Mouse (Mus musculus): ENCODE measurements around the gene Apoh. TPM values are rescaled to one million over a fixed set of nuclear protein-coding genes. Genes with fewer than 3 reads are reported as not detected.
A peak's percentile ranks its signal among the peaks of the same experiment; 100 is the strongest.

Apoh gene
- polyA plus RNA-seq, 1 experiment from 2014 or later = not detected

DNA sequence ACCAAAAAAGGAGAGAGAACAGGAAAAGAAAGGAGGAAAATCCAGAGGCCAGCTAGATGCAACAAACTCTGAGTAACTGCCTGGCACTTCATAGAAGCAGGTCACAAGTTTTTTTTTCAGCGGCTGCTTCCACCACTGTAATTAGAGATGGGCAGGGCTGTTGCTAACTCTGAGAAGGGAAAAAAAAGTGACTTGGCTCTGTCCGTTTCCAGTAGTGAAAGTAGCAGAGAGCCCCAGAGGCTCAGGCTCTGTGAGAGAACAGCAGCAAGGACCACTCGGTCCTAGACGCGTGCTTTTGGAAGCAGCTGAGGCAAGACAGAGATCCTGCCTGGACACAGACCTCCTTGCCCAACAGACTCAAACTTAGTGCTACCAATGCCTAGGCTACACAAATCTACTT is 6.7 kb upstream of the Apoh start:
- Histone ChIP-seq H3K27me3 (ENCODE audit: control insufficient read depth, insufficient read depth, low read length) (no peaks in the 10 kb centered on the region), H3K4me2 (ENCODE audit: low read depth, severe bottlenecking) (no peak overlapping the region), H3K4me1 (ENCODE audit: control insufficient read depth, insufficient read depth, low read length) (peaks cover 2% of the 10 kb centered on the region; the same call in 1 of the 2 replicates), H3K9ac (ENCODE audit: low read length) (no peak overlapping the region), H3K27ac (replicated peaks; ENCODE audit: low read depth, low read length) (no peak overlapping the region), H3K36me3 (ENCODE audit: control insufficient read depth, insufficient read depth, low read length) (no peaks in the 10 kb centered on the region), H3K9me3 (ENCODE audit: control insufficient read depth, low read length) (no peaks in the 10 kb centered on the region), H3K4me3 (ENCODE audit: low read depth, low read length) (no peak overlapping the region)
- WGBS = 12% methylated on average over 5 of the region's 5 CpGs
- ATAC-seq (ENCODE audit: insufficient number of reproducible peaks, low FRiP score, low TSS enrichment, low read depth) (no peak), DNase-seq (ENCODE audit: low spot score) (no peak)

DNA sequence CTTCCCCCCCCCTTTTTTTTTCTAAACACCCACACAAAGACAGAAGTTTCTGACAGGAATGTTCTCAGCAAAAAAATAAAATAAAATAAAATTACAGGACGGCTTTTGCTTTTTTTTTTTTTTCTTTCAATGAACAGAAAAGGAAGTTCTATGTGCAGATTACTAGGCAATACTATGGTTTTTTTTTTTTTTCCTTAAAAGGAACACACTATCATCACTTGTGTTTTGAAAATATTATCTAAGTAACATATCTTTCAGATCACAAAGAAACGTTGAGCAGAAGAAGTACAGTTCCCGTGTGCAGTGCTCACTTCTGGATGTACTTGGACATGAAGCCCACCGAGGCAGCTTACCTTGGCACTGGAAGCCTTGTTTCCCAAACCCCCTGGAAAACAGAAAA is 2.9 kb upstream of the Apoh start:
- no peaks in the 10 kb centered on the region for H3K27me3 ChIP-seq (ENCODE audit: control insufficient read depth, insufficient read depth, low read length)
- H3K4me3 ChIP-seq (ENCODE audit: low read depth, low read length) = no peak overlapping the region
- DNase-seq (ENCODE audit: low spot score) (no peak), ATAC-seq (ENCODE audit: insufficient number of reproducible peaks, low FRiP score, low TSS enrichment, low read depth) (no peak)
- no peaks in the 10 kb centered on the region for H3K36me3 ChIP-seq (ENCODE audit: control insufficient read depth, insufficient read depth, low read length)
- H3K27ac ChIP-seq (replicated peaks; ENCODE audit: low read depth, low read length) = no peak overlapping the region
- no peaks in the 10 kb centered on the region for H3K9me3 ChIP-seq (ENCODE audit: control insufficient read depth, low read length)
- H3K9ac ChIP-seq (ENCODE audit: low read length) = no peak overlapping the region
- 92% methylated on average over 4 of the region's 4 CpGs for WGBS
- no peak overlapping the region for H3K4me2 ChIP-seq (ENCODE audit: low read depth, severe bottlenecking)
- H3K4me1 ChIP-seq (ENCODE audit: control insufficient read depth, insufficient read depth, low read length) = peaks cover 2% of the 10 kb centered on the region

- Histone ChIP-seq H3K4me1 (ENCODE audit: control insufficient read depth, insufficient read depth, low read length) (no peaks in the 10 kb centered on the region; the same call in 1 of the 2 replicates), H3K4me3 (ENCODE audit: low read depth, low read length) (no peak overlapping the region), H3K9me3 (ENCODE audit: control insufficient read depth, low read length) (no peaks in the 10 kb centered on the region), H3K4me2 (ENCODE audit: low read depth, severe bottlenecking) (no peak overlapping the region), H3K9ac (ENCODE audit: low read length) (no peak overlapping the region), H3K36me3 (ENCODE audit: control insufficient read depth, insufficient read depth, low read length) (no peaks in the 10 kb centered on the region), H3K27me3 (ENCODE audit: control insufficient read depth, insufficient read depth, low read length) (no peaks in the 10 kb centered on the region), H3K27ac (replicated peaks; ENCODE audit: low read depth, low read length) (no peak overlapping the region)
- no peak for ATAC-seq (ENCODE audit: insufficient number of reproducible peaks, low FRiP score, low TSS enrichment, low read depth)
- DNase-seq (ENCODE audit: low spot score) = no peak
- 44% methylated on average over 8 of the region's 8 CpGs for WGBS
These were observed 1.4 kb upstream of the Apoh start for GRCm38 (mm10) chr11:108341783-108342182.

DNA sequence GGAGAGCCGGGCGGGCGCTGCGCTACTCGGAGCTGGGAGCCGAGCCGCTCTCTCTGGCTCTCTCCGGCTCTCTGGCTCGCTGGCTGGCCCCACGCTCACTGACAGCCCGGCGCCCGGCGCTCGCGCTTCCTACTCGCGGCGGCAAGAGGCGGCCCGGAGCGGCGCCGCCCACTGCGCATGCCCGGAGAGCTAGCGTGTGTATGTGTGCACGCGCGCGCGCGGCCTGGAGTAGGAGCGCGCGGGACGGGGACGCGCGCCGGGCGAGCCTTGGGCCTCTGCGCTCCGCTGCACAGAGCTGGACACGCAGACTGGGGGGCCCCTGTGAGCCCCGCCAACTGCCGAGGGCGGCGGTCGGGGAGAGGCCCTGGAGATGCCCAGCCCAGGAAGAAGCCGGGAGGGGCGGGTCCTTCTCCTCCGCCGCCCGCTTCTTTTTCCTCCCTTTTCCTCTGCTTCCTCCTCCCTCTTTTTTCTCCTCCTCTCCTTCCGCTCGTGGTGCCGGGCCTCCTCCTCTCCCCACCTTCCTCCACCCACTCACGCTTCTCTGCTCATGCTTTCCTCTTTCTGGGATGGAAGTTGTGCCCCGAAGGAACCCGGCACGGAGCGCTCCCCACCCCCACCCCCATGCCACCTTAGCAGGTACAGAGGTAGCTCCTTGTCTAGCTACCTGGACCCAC is 772 bp downstream of the Apoh start, which contains the start of gene Prkca:
Gene Prkca, minus strand, starts transcription at position 140 of the 674 bp plus-strand sequence.
- Histone ChIP-seq H3K4me1 (ENCODE audit: control insufficient read depth, insufficient read depth, low read length) (no peaks in the 10 kb centered on the region; the same call in 1 of the 2 replicates), H3K4me2 (ENCODE audit: low read depth, severe bottlenecking) (peak within 1 kb of the TSS; percentile 89), H3K9ac (ENCODE audit: low read length) (peak within 1 kb of the TSS; percentile 78), H3K27ac (replicated peaks; ENCODE audit: low read depth, low read length) (no peak within 1 kb of the TSS; the same call in 1 of the 2 replicates), H3K4me3 (ENCODE audit: low read depth, low read length) (peak within 1 kb of the TSS; percentile 57), H3K9me3 (ENCODE audit: control insufficient read depth, low read length) (no peaks in the 10 kb centered on the region), H3K27me3 (ENCODE audit: control insufficient read depth, insufficient read depth, low read length) (no peaks in the 10 kb centered on the region), H3K36me3 (ENCODE audit: control insufficient read depth, insufficient read depth, low read length) (no peaks in the 10 kb centered on the region)
- peak; percentile 96 for DNase-seq (ENCODE audit: low spot score)
- peak; percentile 91 for ATAC-seq (ENCODE audit: insufficient number of reproducible peaks, low FRiP score, low TSS enrichment, low read depth)
- WGBS = under 1% methylated on average over 60 of the region's 63 CpGs

- Histone ChIP-seq H3K9me3 (ENCODE audit: control insufficient read depth, low read length) (no peaks in the 10 kb centered on the region), H3K4me1 (ENCODE audit: control insufficient read depth, insufficient read depth, low read length) (no peaks in the 10 kb centered on the region; the same call in 1 of the 2 replicates), H3K9ac (ENCODE audit: low read length) (no peak overlapping the region), H3K4me2 (ENCODE audit: low read depth, severe bottlenecking) (peak overlapping the region; percentile 89; the same call in 1 of the 2 replicates), H3K4me3 (ENCODE audit: low read depth, low read length) (no peak overlapping the region), H3K27ac (replicated peaks; ENCODE audit: low read depth, low read length) (no peak overlapping the region), H3K27me3 (ENCODE audit: control insufficient read depth, insufficient read depth, low read length) (no peaks in the 10 kb centered on the region), H3K36me3 (ENCODE audit: control insufficient read depth, insufficient read depth, low read length) (no peaks in the 10 kb centered on the region)
- WGBS = 60% methylated on average over 8 of the region's 8 CpGs
- ATAC-seq (ENCODE audit: insufficient number of reproducible peaks, low FRiP score, low TSS enrichment, low read depth) (no peak), DNase-seq (ENCODE audit: low spot score) (no peak)
These were observed 1.6 kb downstream of the Apoh start for GRCm38 (mm10) chr11:108344759-108345158.

DNA sequence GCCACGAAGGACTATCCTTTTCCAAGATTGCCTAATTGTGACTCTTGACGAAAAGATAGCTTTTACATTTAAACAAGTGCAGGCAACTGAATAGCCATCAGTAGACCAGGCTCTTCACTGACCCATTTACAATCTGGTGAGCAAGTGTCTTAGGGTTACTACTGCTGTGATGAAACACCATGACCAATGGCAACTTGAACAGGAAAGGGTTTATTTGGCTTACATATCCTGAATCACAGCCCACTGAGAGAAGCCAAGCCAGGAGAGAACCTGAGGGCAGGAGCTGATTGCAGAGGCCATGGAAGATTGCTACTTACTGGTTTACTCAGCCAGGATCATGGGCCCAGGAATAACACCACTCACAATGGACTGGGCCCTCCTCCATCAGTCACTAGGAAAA is 2.2 kb downstream of the Apoh start:
- WGBS = 94% methylated on average over 2 of the region's 2 CpGs
- H3K9me3 ChIP-seq (ENCODE audit: control insufficient read depth, low read length) = no peaks in the 10 kb centered on the region
- no peak overlapping the region for H3K9ac ChIP-seq (ENCODE audit: low read length)
- H3K4me1 ChIP-seq (ENCODE audit: control insufficient read depth, insufficient read depth, low read length) = no peaks in the 10 kb centered on the region; the same call in 1 of the 2 replicates
- H3K4me3 ChIP-seq (ENCODE audit: low read depth, low read length) = no peak overlapping the region
- no peaks in the 10 kb centered on the region for H3K36me3 ChIP-seq (ENCODE audit: control insufficient read depth, insufficient read depth, low read length)
- H3K4me2 ChIP-seq (ENCODE audit: low read depth, severe bottlenecking) = no peak overlapping the region
- no peak for DNase-seq (ENCODE audit: low spot score)
- H3K27me3 ChIP-seq (ENCODE audit: control insufficient read depth, insufficient read depth, low read length) = no peaks in the 10 kb centered on the region
- ATAC-seq (ENCODE audit: insufficient number of reproducible peaks, low FRiP score, low TSS enrichment, low read depth) = no peak
- H3K27ac ChIP-seq (replicated peaks; ENCODE audit: low read depth, low read length) = no peak overlapping the region

GRCm38 (mm10) chr11:108350799-108351198 is 7.6 kb downstream of the Apoh start:
- H3K9ac ChIP-seq (ENCODE audit: low read length) = no peak overlapping the region
- DNase-seq (ENCODE audit: low spot score) (no peak), ATAC-seq (ENCODE audit: insufficient number of reproducible peaks, low FRiP score, low TSS enrichment, low read depth) (no peak)
- WGBS = 89% methylated on average over 4 of the region's 4 CpGs
- H3K36me3 ChIP-seq (ENCODE audit: control insufficient read depth, insufficient read depth, low read length) = no peaks in the 10 kb centered on the region
- no peak overlapping the region for H3K4me3 ChIP-seq (ENCODE audit: low read depth, low read length)
- H3K4me1 ChIP-seq (ENCODE audit: control insufficient read depth, insufficient read depth, low read length) = no peaks in the 10 kb centered on the region
- no peaks in the 10 kb centered on the region for H3K9me3 ChIP-seq (ENCODE audit: control insufficient read depth, low read length)
- H3K4me2 ChIP-seq (ENCODE audit: low read depth, severe bottlenecking) = no peak overlapping the region
- no peak overlapping the region for H3K27ac ChIP-seq (replicated peaks; ENCODE audit: low read depth, low read length)
- H3K27me3 ChIP-seq (ENCODE audit: control insufficient read depth, insufficient read depth, low read length) = no peaks in the 10 kb centered on the region

- no peak overlapping the region for H3K4me2 ChIP-seq (ENCODE audit: low read depth, severe bottlenecking)
- no peak overlapping the region for H3K4me3 ChIP-seq (ENCODE audit: low read depth, low read length)
- DNase-seq (ENCODE audit: low spot score) (no peak), ATAC-seq (ENCODE audit: insufficient number of reproducible peaks, low FRiP score, low TSS enrichment, low read depth) (no peak)
- H3K36me3 ChIP-seq (ENCODE audit: control insufficient read depth, insufficient read depth, low read length) = no peaks in the 10 kb centered on the region
- no peaks in the 10 kb centered on the region for H3K9me3 ChIP-seq (ENCODE audit: control insufficient read depth, low read length)
- H3K4me1 ChIP-seq (ENCODE audit: control insufficient read depth, insufficient read depth, low read length) = no peaks in the 10 kb centered on the region
- WGBS = 91% methylated on average over 10 of the region's 10 CpGs
- no peak overlapping the region for H3K9ac ChIP-seq (ENCODE audit: low read length)
- no peaks in the 10 kb centered on the region for H3K27me3 ChIP-seq (ENCODE audit: control insufficient read depth, insufficient read depth, low read length)
- H3K27ac ChIP-seq (replicated peaks; ENCODE audit: low read depth, low read length) = no peak overlapping the region
These were observed 9.8 kb downstream of the Apoh start for GRCm38 (mm10) chr11:108352842-108353388.
